Mouse (Mus musculus) hindbrain, postnatal 0 days (tissue): Measurements from ENCODE around the gene Mms19. TPM values are rescaled to one million over a fixed set of nuclear protein-coding genes. Genes with fewer than 3 reads are reported as not detected.
A peak's percentile ranks its signal among the peaks of the same experiment; 100 is the strongest.
"Not testable (repeated sequence)": the region's sequence is repeated elsewhere in the genome, so short reads cannot be mapped to it uniquely, and the experiment has no call there.

Experiments used
- ATAC-seq: fragments of 200-750 bp; cut with Nextera tagmentation; 2 replicates; pipeline ENCODE4 v1.8.0; 2017; ENCODE audit warnings: mild to moderate bottlenecking, moderate TSS enrichment, moderate library complexity
- DNase-seq: peaks from one replicate; pipeline ENCODE4 v3.0.0-alpha.2; 2015; ENCODE audit warnings: low spot score
- H3K27ac ChIP-seq: fragments of 300-500 bp; sonication (generic); 2 replicates; pipeline ENCODE4 v1.5.1; 2014; ENCODE audit warnings: mild to moderate bottlenecking
- H3K27me3 ChIP-seq: fragments of 300-500 bp; sonication (generic); 2 replicates; pipeline ENCODE4 v1.6.1; 2014; ENCODE audit warnings: low read length, mixed read lengths; ENCODE audit not compliant: insufficient read depth
- H3K36me3 ChIP-seq: fragments of 300-500 bp; sonication (generic); 2 replicates; pipeline ENCODE4 v1.6.1; 2014; ENCODE audit warnings: low read length, mixed read lengths; ENCODE audit not compliant: insufficient read depth
- H3K4me1 ChIP-seq: fragments of 300-500 bp; sonication (generic); 2 replicates; pipeline ENCODE4 v1.6.1; 2014; ENCODE audit warnings: antibody characterized with exemption, low read length, mixed read lengths; ENCODE audit not compliant: insufficient read depth
- H3K4me2 ChIP-seq: fragments of 300-500 bp; sonication (generic); 2 replicates; pipeline ENCODE4 v1.6.1; 2014; ENCODE audit warnings: low read depth, mild to moderate bottlenecking, low read length, moderate library complexity, mixed read lengths
- H3K4me3 ChIP-seq: fragments of 300-500 bp; sonication (generic); 2 replicates; pipeline ENCODE4 v1.5.1; 2014; ENCODE audit warnings: low read length
- H3K9ac ChIP-seq: fragments of 300-500 bp; sonication (generic); replicated peaks from 2 replicates; pipeline ENCODE4 v1.6.1; 2014; ENCODE audit warnings: mild to moderate bottlenecking, low read length, moderate library complexity, mixed read lengths
- H3K9me3 ChIP-seq: fragments of 300-500 bp; sonication (generic); 2 replicates; pipeline ENCODE4 v1.6.1; 2016; ENCODE audit warnings: low read length, mixed read lengths
- CTCF ChIP-seq: IDR thresholded peaks from 2 replicates; pipeline ENCODE4 v1.5.1; 2016; ENCODE audit warnings: antibody characterized with exemption, control low read depth, low read depth
- WGBS: fragments of 180-500 bp; shearing (Covaris S2); extraction: QIAGEN DNeasy Blood & Tissue Kit; methylation state at CpG from one replicate; pipeline ENCODE4 v1.1.7; 2014; 5-methylcytosine and 5-hydroxymethylcytosine counted together
- polyA plus RNA-seq: library from polyadenylated mRNA; unstranded; fragments of >200 nt; fragmentation: Nextera tagmentation; extraction: Ambion mirVana; gene quantifications from 2 replicates; pipeline ENCODE4 v1.2.1, GENCODE M21; 2015
- total RNA-seq: library from RNA; depleted of rRNA; stranded (reverse); fragments of >200 nt; gene quantifications from 2 replicates; pipeline ENCODE4 v1.2.3, GENCODE M21; 2014

The Mms19 gene
- total and polyA plus RNA-seq, 2 experiments from 2014 or later: 28.8 to 54.8 TPM

GRCm38 (mm10) chr19:41915294-41915693 lies 65.7 kb downstream of the Mms19 start:
- no peak for TF ChIP-seq CTCF
- 87% methylated on average over 3 of the region's 3 CpGs for WGBS
- no peak for ATAC-seq
- H3K9me3 ChIP-seq: no peaks in the 10 kb centered on the region
- peaks cover 31% of the 10 kb centered on the region for H3K36me3 ChIP-seq
- no peak overlapping the region for H3K9ac ChIP-seq
- no peak overlapping the region for H3K4me2 ChIP-seq
- DNase-seq: no peak
- no peak overlapping the region for H3K4me3 ChIP-seq
- H3K27ac ChIP-seq: no peak overlapping the region
- H3K27me3 ChIP-seq: no peaks in the 10 kb centered on the region
- peaks cover 16% of the 10 kb centered on the region for H3K4me1 ChIP-seq

- not testable (repeated sequence) for ATAC-seq, DNase-seq, H3K4me2 ChIP-seq, H3K4me3 ChIP-seq, H3K9me3 ChIP-seq, H3K27ac ChIP-seq, H3K27me3 ChIP-seq, H3K9ac ChIP-seq
- Histone ChIP-seq H3K4me1 (peaks cover 16% of the 10 kb centered on the region), H3K36me3 (peaks cover 28% of the 10 kb centered on the region)
- TF ChIP-seq CTCF: 0 out of 2 replicates have a peak, but pooled peaks have one; percentile 7
Observed at GRCm38 (mm10) chr19:41914592-41914882, 66.4 kb downstream of the Mms19 start.

GRCm38 (mm10) chr19:41913774-41914591 lies 67.0 kb downstream of the Mms19 start:
- DNase-seq (no peak), ATAC-seq (no peak)
- Histone ChIP-seq H3K4me2 (peak overlapping the region; percentile 83), H3K9ac (peak overlapping the region; percentile 79), H3K9me3 (no peaks in the 10 kb centered on the region), H3K27me3 (no peaks in the 10 kb centered on the region), H3K4me3 (peak overlapping the region; percentile 78), H3K36me3 (peaks cover 23% of the 10 kb centered on the region), H3K27ac (no peak overlapping the region), H3K4me1 (peaks cover 16% of the 10 kb centered on the region)
- no peak for TF ChIP-seq CTCF
- WGBS: 37% methylated on average over 6 of the region's 6 CpGs

- Histone ChIP-seq H3K9ac (peak overlapping the region; percentile 79), H3K9me3 (no peaks in the 10 kb centered on the region), H3K4me1 (peaks cover 16% of the 10 kb centered on the region), H3K36me3 (peaks cover 17% of the 10 kb centered on the region), H3K4me3 (peak overlapping the region; percentile 78), H3K27ac (peak overlapping the region; percentile 82), H3K27me3 (no peaks in the 10 kb centered on the region), H3K4me2 (peak overlapping the region; percentile 83)
- WGBS: under 1% methylated on average over 53 of the region's 53 CpGs
- no peak for TF ChIP-seq CTCF
- ATAC-seq (peak; percentile 46), DNase-seq (peak; percentile 38)
Observed at GRCm38 (mm10) chr19:41912121-41913080, 68.6 kb downstream of the Mms19 start.

GRCm38 (mm10) chr19:41911178-41912073 lies 69.5 kb downstream of the Mms19 start, which contains the start of gene Pgam1:
Gene Pgam1 (plus strand): TSS chr19:41911923.
- Histone ChIP-seq H3K4me3 (peak within 1 kb of the TSS; percentile 78), H3K9me3 (no peaks in the 10 kb centered on the region), H3K4me2 (peak within 1 kb of the TSS; percentile 83), H3K4me1 (peaks cover 16% of the 10 kb centered on the region), H3K9ac (peak within 1 kb of the TSS; percentile 79), H3K27ac (peak within 1 kb of the TSS; percentile 82), H3K27me3 (no peaks in the 10 kb centered on the region), H3K36me3 (peaks cover 8% of the 10 kb centered on the region; the same call in 1 of the 2 replicates)
- DNase-seq (peak; percentile 99), ATAC-seq (peak; percentile 95)
- TF ChIP-seq CTCF: no peak
- 6% methylated on average over 54 of the region's 54 CpGs for WGBS

GRCm38 (mm10) chr19:41910396-41910795 lies 70.6 kb downstream of the Mms19 start:
- H3K4me1 ChIP-seq: peaks cover 16% of the 10 kb centered on the region
- no peak overlapping the region for H3K9ac ChIP-seq
- H3K27me3 ChIP-seq: no peaks in the 10 kb centered on the region
- TF ChIP-seq CTCF: no peak
- H3K27ac ChIP-seq: no peak overlapping the region
- ATAC-seq (no peak), DNase-seq (no peak)
- H3K36me3 ChIP-seq: no peaks in the 10 kb centered on the region
- WGBS: 75% methylated on average over 2 of the region's 2 CpGs
- no peaks in the 10 kb centered on the region for H3K9me3 ChIP-seq
- H3K4me3 ChIP-seq: no peak overlapping the region
- H3K4me2 ChIP-seq: no peak overlapping the region
